ENCODE assay signal across 13 mouse cellular contexts in the genomic region with DNA sequence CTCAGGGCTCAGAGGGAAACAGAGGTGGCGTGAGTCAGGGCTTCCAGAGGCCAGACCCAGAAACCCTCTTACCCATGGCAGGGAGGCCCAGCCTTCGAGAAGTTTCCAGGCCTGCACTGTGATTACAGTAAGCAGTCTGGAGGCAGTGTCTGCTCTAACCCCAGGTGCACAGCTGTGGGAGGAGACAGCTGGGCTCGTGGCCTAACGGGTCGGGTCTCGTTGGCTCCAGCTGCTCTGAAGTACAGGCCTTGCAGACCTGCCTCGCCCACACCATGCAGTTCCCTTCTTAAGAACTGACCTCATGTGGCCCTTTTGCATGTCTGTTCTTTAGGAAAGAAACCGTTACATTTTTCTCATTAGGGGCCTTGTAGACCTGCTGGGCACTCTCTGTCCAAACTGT.
DNase-seq lines count a peak whose midpoint lies in the region; ATAC-seq and TF ChIP-seq lines count a peak whose summit lies in the region.
"Had no signal": no experiment of that assay in that cellular context is flagged by ENCODE, and none has a peak within 500 bp of the region (broad histone marks: within the 10 kb centered on the region; RNA-seq: fewer than 3 reads in every experiment).

No protein-coding gene starts in this region.

- peaks cover 13% of the 10 kb centered on the region for H3K4me1 ChIP-seq in midbrain, embryonic 13.5 days (replicated peaks)
- H3K4me1 ChIP-seq in midbrain, postnatal 0 days (ENCODE audit: insufficient read depth, low read length): peaks cover 4% of the 10 kb centered on the region; the same call in 1 of the 2 replicates
- H3K4me1 ChIP-seq in limb, embryonic 14.5 days (ENCODE audit: control insufficient read depth, insufficient read depth, low read length): peaks cover 11% of the 10 kb centered on the region
- H3K4me1 ChIP-seq in intestine, embryonic 16.5 days (ENCODE audit: control insufficient read depth, insufficient read depth, low read length): peaks cover 29% of the 10 kb centered on the region

- ATAC-seq in midbrain, embryonic 13.5 days: 0 out of 2 replicates have a peak, but pooled peaks have one; percentile 38
- no peak for ATAC-seq in midbrain, postnatal 0 days (ENCODE audit: low FRiP score)
- peak; percentile 3 for ATAC-seq in activated CD4-positive, CD25-positive, alpha-beta regulatory T cell, adult 4 months
- ATAC-seq in limb, embryonic 14.5 days (ENCODE audit: low FRiP score, low read depth): peak; percentile 59; the same call in 1 of the 2 replicates
- no peak for ATAC-seq in intestine, embryonic 16.5 days

- no peak for TF ChIP-seq POLR2A in limb, embryonic 14.5 days (IDR thresholded peaks at IDR 0.05; ENCODE audit: borderline replicate concordance, extremely low read depth, insufficient read depth, insufficient read length)

- H3K27ac ChIP-seq in midbrain, embryonic 13.5 days: no peak overlapping the region
- H3K27ac ChIP-seq in midbrain, postnatal 0 days (ENCODE audit: low read depth, low read length): no peak overlapping the region
- H3K27ac ChIP-seq in limb, embryonic 14.5 days (replicated peaks; ENCODE audit: low read depth, low read length): no peak overlapping the region
- H3K27ac ChIP-seq in intestine, embryonic 16.5 days (ENCODE audit: low read length): no peak overlapping the region
- H3K27ac ChIP-seq: left cerebral cortex, adult 2 months; liver, embryonic 15.5 days had no signal

- no peak overlapping the region for H3K4me3 ChIP-seq in midbrain, embryonic 13.5 days (replicated peaks)
- H3K4me3 ChIP-seq in midbrain, postnatal 0 days (ENCODE audit: low read depth, low read length): no peak overlapping the region
- no peak overlapping the region for H3K4me3 ChIP-seq in limb, embryonic 14.5 days (replicated peaks; ENCODE audit: low read length)
- H3K4me3 ChIP-seq in intestine, embryonic 16.5 days (ENCODE audit: low read length): no peak overlapping the region
- H3K4me3 ChIP-seq: left cerebral cortex, adult 2 months; liver, embryonic 15.5 days had no signal

- H3K27me3 ChIP-seq in midbrain, embryonic 13.5 days: no peaks in the 10 kb centered on the region
- no peaks in the 10 kb centered on the region for H3K27me3 ChIP-seq in midbrain, postnatal 0 days (ENCODE audit: insufficient read depth, low read length)
- no peaks in the 10 kb centered on the region for H3K27me3 ChIP-seq in limb, embryonic 14.5 days (ENCODE audit: control insufficient read depth, insufficient read depth, low read length)
- no peaks in the 10 kb centered on the region for H3K27me3 ChIP-seq in intestine, embryonic 16.5 days (replicated peaks; ENCODE audit: control insufficient read depth, insufficient read depth, low read length)
- H3K27me3 ChIP-seq: liver, embryonic 15.5 days had no signal

- no peak for DNase-seq in midbrain, postnatal 0 days (ENCODE audit: low spot score)
- no peak for DNase-seq in limb, embryonic 14.5 days (ENCODE audit: low spot score)
- peak; percentile 81 to 91 for DNase-seq in thymus, postnatal 36 days
- no peak for DNase-seq in cerebellum, adult 11 months
- DNase-seq: cerebellum, adult 18-20 months; kidney, postnatal 25 days; lung, postnatal 4 days; midbrain, embryonic 14.5 days had no signal

- no peak overlapping the region for H3K9ac ChIP-seq in midbrain, embryonic 13.5 days (replicated peaks)
- H3K9ac ChIP-seq in midbrain, postnatal 0 days (replicated peaks; ENCODE audit: low read length, poor library complexity, severe bottlenecking): no peak overlapping the region
- H3K9ac ChIP-seq in limb, embryonic 14.5 days (ENCODE audit: low read depth, low read length, severe bottlenecking): no peak overlapping the region
- H3K9ac ChIP-seq in intestine, embryonic 16.5 days (ENCODE audit: low read depth, low read length): no peak overlapping the region
- H3K9ac ChIP-seq: liver, embryonic 15.5 days had no signal

- H3K4me2 ChIP-seq in midbrain, embryonic 13.5 days (replicated peaks): no peak overlapping the region
- H3K4me2 ChIP-seq in midbrain, postnatal 0 days (ENCODE audit: low read depth, low read length, poor library complexity, severe bottlenecking): no peak overlapping the region
- H3K4me2 ChIP-seq in limb, embryonic 14.5 days (replicated peaks; ENCODE audit: low read depth, low read length, severe bottlenecking): no peak overlapping the region
- no peak overlapping the region for H3K4me2 ChIP-seq in intestine, embryonic 16.5 days (ENCODE audit: low read depth, low read length)
- H3K4me2 ChIP-seq: liver, embryonic 15.5 days had no signal

- no peak for TF ChIP-seq CTCF in midbrain, postnatal 0 days (IDR thresholded peaks at IDR 0.05)

- H3K9me3 ChIP-seq in midbrain, embryonic 13.5 days: no peaks in the 10 kb centered on the region
- H3K9me3 ChIP-seq in midbrain, postnatal 0 days (ENCODE audit: low read length): no peaks in the 10 kb centered on the region
- H3K9me3 ChIP-seq in limb, embryonic 14.5 days (ENCODE audit: control insufficient read depth, low read length): no peaks in the 10 kb centered on the region
- no peaks in the 10 kb centered on the region for H3K9me3 ChIP-seq in intestine, embryonic 16.5 days (ENCODE audit: control insufficient read depth, low read length)
- H3K9me3 ChIP-seq: liver, embryonic 15.5 days had no signal

- no peaks in the 10 kb centered on the region for H3K36me3 ChIP-seq in midbrain, embryonic 13.5 days
- H3K36me3 ChIP-seq in midbrain, postnatal 0 days (ENCODE audit: insufficient read depth, low read length): no peaks in the 10 kb centered on the region
- no peaks in the 10 kb centered on the region for H3K36me3 ChIP-seq in limb, embryonic 14.5 days (ENCODE audit: control insufficient read depth, insufficient read depth, low read length)
- no peaks in the 10 kb centered on the region for H3K36me3 ChIP-seq in intestine, embryonic 16.5 days (ENCODE audit: control insufficient read depth, insufficient read depth, low read length)
- H3K36me3 ChIP-seq: liver, embryonic 15.5 days had no signal

- WGBS in midbrain, embryonic 13.5 days: 65% methylated on average over 8 of the region's 8 CpGs
- 77% methylated on average over 8 of the region's 8 CpGs for WGBS in midbrain, postnatal 0 days
- WGBS in limb, embryonic 14.5 days: 30% methylated on average over 8 of the region's 8 CpGs
- WGBS in intestine, embryonic 16.5 days: 52% methylated on average over 8 of the region's 8 CpGs

Comparison
In these comparisons a context has a peak if more than half of its experiments do, and no peak if none do; other contexts are left out.
1. ATAC-seq: peak in midbrain, embryonic 13.5 days (single experiment), activated CD4-positive, CD25-positive, alpha-beta regulatory T cell, adult 4 months (single experiment) and limb, embryonic 14.5 days (single experiment); none in midbrain, postnatal 0 days (single experiment) and intestine, embryonic 16.5 days (single experiment).
2. DNase-seq: peak in thymus, postnatal 36 days (2 of 2); none in midbrain, postnatal 0 days (single experiment), limb, embryonic 14.5 days (single experiment) and cerebellum, adult 11 months (single experiment).